Mouse (Mus musculus): ENCODE measurements at regions not wholly inside any gene's neighbourhood (a gene's known extent, or its start where the extent isn't known, plus 50 kb on each side); places are given as distances from the start of the nearest gene placed in this dataset.

DNA sequence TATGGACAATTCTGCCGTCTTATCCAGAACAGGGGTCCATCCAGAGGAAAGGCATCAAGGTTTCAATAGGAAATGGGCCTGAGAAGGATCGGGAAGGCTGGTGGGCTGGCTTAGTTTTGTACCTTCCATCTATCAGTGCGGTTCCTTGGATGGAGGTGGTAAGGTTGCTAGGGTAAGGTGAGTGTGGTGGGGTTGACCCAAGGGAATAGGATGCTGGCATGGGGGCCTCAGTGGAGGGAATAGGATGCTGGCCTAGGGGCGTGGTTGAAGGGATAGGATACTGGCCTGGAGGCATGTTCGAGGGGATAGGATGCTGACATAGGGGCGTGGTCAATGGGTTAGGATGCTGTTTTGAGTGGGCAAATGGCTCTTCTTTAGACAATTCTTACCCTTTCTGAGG is 82.6 kb upstream of the Sel1l start:
- TF ChIP-seq CTCF (IDR thresholded peaks at IDR 0.05; ENCODE audit: insufficient read depth, low read length): no peak
- no peak for TF ChIP-seq POLR2A (IDR thresholded peaks at IDR 0.05; ENCODE audit: borderline replicate concordance, extremely low read depth, low read depth, low read length)

Data from lung, adult 2 months (tissue).